9 mouse cellular contexts compared by ENCODE assay signal in the genomic region with DNA sequence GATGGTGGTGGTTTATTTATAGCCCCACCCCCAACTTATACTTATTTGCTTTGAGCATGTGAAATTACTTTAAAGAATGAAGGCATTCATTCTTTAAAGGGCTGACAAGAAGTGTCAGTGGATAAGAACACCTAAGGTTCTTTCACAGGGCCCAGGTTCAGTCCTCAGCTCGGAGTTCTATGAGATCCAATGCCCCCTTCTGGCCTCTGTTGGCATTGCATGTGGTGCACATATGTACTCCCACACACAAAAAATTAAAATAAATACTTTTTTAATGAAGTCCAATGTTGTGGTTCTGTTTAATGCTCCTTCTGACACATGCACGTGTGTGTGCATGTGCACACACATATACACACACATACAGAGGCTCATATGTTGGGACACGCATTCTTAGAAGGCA.
DNase-seq lines count a peak whose midpoint lies in the region; ATAC-seq and TF ChIP-seq lines count a peak whose summit lies in the region.
"Had no signal": no experiment of that assay in that cellular context is flagged by ENCODE, and none has a peak within 500 bp of the region (broad histone marks: within the 10 kb centered on the region; RNA-seq: fewer than 3 reads in every experiment).

No protein-coding gene starts in this region.

- H3K9me3 ChIP-seq in lung, postnatal 0 days (ENCODE audit: low read length) = no peaks in the 10 kb centered on the region

- H3K9ac ChIP-seq in lung, postnatal 0 days (replicated peaks; ENCODE audit: low read depth) = no peak overlapping the region
- H3K9ac ChIP-seq: limb, embryonic 12.5 days had no signal

- H3K4me3 ChIP-seq in left cerebral cortex, adult 2 months = no peak overlapping the region
- no peak overlapping the region for H3K4me3 ChIP-seq in lung, postnatal 0 days (ENCODE audit: low read depth, low read length)
- H3K4me3 ChIP-seq: limb, embryonic 12.5 days had no signal

- TF ChIP-seq CTCF in left cerebral cortex, adult 2 months (IDR thresholded peaks at IDR 0.05) = peak; percentile 63
- peak; percentile 76 for TF ChIP-seq CTCF in lung, postnatal 0 days (IDR thresholded peaks at IDR 0.05)

- intact Hi-C loops in left cerebral cortex, adult 2 months (cut with DNase I) = loop anchor here (5.0 kb wide), 1 partner anchor 215 kb away; no protein-coding TSS in a partner anchor
- intact Hi-C loops in left cerebral cortex, postnatal 36 days (cut with DNase I) = loop anchor here (5.0 kb wide), 1 partner anchor 205 kb away; a partner anchor contains a TSS

- H3K4me2 ChIP-seq in lung, postnatal 0 days (replicated peaks; ENCODE audit: low read depth, low read length) = no peak overlapping the region
- H3K4me2 ChIP-seq: limb, embryonic 12.5 days had no signal

- no peak for ATAC-seq in lung, postnatal 0 days

- DNase-seq in adrenal gland, adult 18-20 months (ENCODE audit: low spot score in 2 of 2) = peak; percentile 37 to 60
- DNase-seq in adrenal gland, adult 8-10 months = no peak
- no peak for DNase-seq in left cerebral cortex, adult 2 months (ENCODE audit: extremely low spot score in 1 of 2, low spot score in 2 of 2)
- DNase-seq in left cerebral cortex, postnatal 36 days (ENCODE audit: low spot score in 2 of 2) = no peak
- DNase-seq in R1 (ENCODE audit: low read depth, low spot score) = peak; percentile 57
- peak; percentile 26 for DNase-seq in embryo, embryonic 9.5 days (ENCODE audit: extremely low spot score)
- peak; percentile 44 for DNase-seq in lung, postnatal 0 days (ENCODE audit: low spot score)
- DNase-seq in thymus, postnatal 4 days = peak; percentile 78

- WGBS in lung, postnatal 0 days = 74% methylated on average over 3 of the region's 3 CpGs

- no peaks in the 10 kb centered on the region for H3K4me1 ChIP-seq in lung, postnatal 0 days (ENCODE audit: insufficient read depth, low read depth, low read length)

- H3K36me3 ChIP-seq in lung, postnatal 0 days (ENCODE audit: insufficient read depth, low read length) = no peaks in the 10 kb centered on the region
- H3K36me3 ChIP-seq: limb, embryonic 12.5 days had no signal

- no peaks in the 10 kb centered on the region for H3K27me3 ChIP-seq in lung, postnatal 0 days (replicated peaks; ENCODE audit: insufficient read depth, low read length)

- TF ChIP-seq EP300 in lung, postnatal 0 days (IDR thresholded peaks at IDR 0.05) = no peak

- no peak overlapping the region for H3K27ac ChIP-seq in left cerebral cortex, adult 2 months
- H3K27ac ChIP-seq in lung, postnatal 0 days (ENCODE audit: low read length) = no peak overlapping the region

Comparison
In these comparisons a context has a peak if more than half of its experiments do, and no peak if none do; other contexts are left out.
1. DNase-seq: peak in adrenal gland, adult 18-20 months (2 of 2), R1 (single experiment), embryo, embryonic 9.5 days (single experiment), lung, postnatal 0 days (single experiment) and thymus, postnatal 4 days (single experiment); none in adrenal gland, adult 8-10 months (single experiment), left cerebral cortex, adult 2 months (0 of 2) and left cerebral cortex, postnatal 36 days (0 of 2).